Mouse (Mus musculus) liver, embryonic 14.5 days (tissue): ENCODE data around the gene 9130213A22Rik.

Experiments used
- CTCF ChIP-seq: IDR thresholded peaks from 2 replicates; pipeline ENCODE4 v1.5.1; 2016; ENCODE audit warnings: antibody characterized with exemption, low read depth, control low read depth
- EP300 ChIP-seq: IDR thresholded peaks from 2 replicates; pipeline ENCODE4 v1.6.1; 2016; ENCODE audit warnings: antibody characterized with exemption, low read depth

GRCm38 (mm10) chr11:69128426-69129122 lies 6.2 kb upstream of the 9130213A22Rik start:
- TF ChIP-seq CTCF, result no peak
- TF ChIP-seq EP300, result no peak
